Mouse (Mus musculus): Measurements from ENCODE around the gene Samm50. TPM values are rescaled to one million over a fixed set of nuclear protein-coding genes. Genes with fewer than 3 reads are reported as not detected.

Samm50 gene
- polyA plus RNA-seq, 1 experiment from 2014 or later = 89.2 TPM

Small RNAs within 50 kb of the gene (microRNA-seq; reads per million reads assigned to microRNA genes)
- not detected for gene Mir6392

Other genes with a start within 250 kb of the Samm50 start
- gene Efcab6, start 126.9 kb upstream of the Samm50 start, polyA plus RNA-seq (2015; fragmentation: Nextera tagmentation; extraction: Ambion mirVana) = 3.7 and 4.3 TPM in 2 replicates
- 76.7 and 76.8 TPM in 2 replicates for gene Sult4a1, start 86.5 kb upstream of the Samm50 start, polyA plus RNA-seq (2015; fragmentation: Nextera tagmentation; extraction: Ambion mirVana)
- gene Pnpla5, start 69.1 kb upstream of the Samm50 start, polyA plus RNA-seq (2015; fragmentation: Nextera tagmentation; extraction: Ambion mirVana) = not detected in 2 replicates
- 3.4 and 4.0 TPM in 2 replicates for gene Pnpla3, start 24.4 kb upstream of the Samm50 start, polyA plus RNA-seq (2015; fragmentation: Nextera tagmentation; extraction: Ambion mirVana)
- gene Parvb, start 39.8 kb downstream of the Samm50 start, polyA plus RNA-seq (2015; fragmentation: Nextera tagmentation; extraction: Ambion mirVana) = 2.8 and 3.8 TPM in 2 replicates
- 0.75 and 1.0 TPM in 2 replicates for gene Parvg, start 131.8 kb downstream of the Samm50 start, polyA plus RNA-seq (2015; fragmentation: Nextera tagmentation; extraction: Ambion mirVana)